ENCODE assay signal across 21 mouse cellular contexts in the genomic region with DNA sequence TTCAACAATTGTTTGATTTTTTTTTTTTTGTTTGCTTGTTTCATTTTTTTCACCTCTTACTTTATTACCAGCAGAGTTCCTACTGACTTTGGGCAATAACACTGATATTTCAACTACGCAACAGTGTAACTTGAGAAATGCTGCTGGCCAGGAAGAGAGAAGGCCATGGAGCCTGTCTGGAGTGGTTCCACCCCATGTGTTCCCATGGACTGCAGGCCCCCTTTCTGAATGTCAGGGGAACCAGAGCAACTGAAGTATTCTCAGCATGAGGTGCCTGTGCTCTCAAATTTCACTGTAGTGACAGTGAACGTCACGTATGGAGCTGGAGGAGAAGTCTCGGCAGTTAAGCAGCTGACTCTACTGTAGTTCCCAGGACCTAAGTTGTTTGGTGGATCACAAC. TPM values are rescaled to one million over a fixed set of nuclear protein-coding genes. Genes with fewer than 3 reads are reported as not detected.
DNase-seq lines count a peak whose midpoint lies in the region; ATAC-seq and TF ChIP-seq lines count a peak whose summit lies in the region.
"Had no signal": no experiment of that assay in that cellular context is flagged by ENCODE, and none has a peak within 500 bp of the region (broad histone marks: within the 10 kb centered on the region; RNA-seq: fewer than 3 reads in every experiment).

No protein-coding gene starts in this region.

- H3K27ac ChIP-seq in hindbrain, embryonic 10.5 days, result 0 out of 2 replicates have a peak overlapping the region, but pooled peaks have one; percentile 37
- H3K27ac ChIP-seq in hindbrain, postnatal 0 days, result no peak overlapping the region
- peak overlapping the region; percentile 55 for H3K27ac ChIP-seq in embryonic facial prominence, embryonic 14.5 days (replicated peaks; ENCODE audit: low read depth, low read length)
- H3K27ac ChIP-seq in limb, embryonic 13.5 days, result no peak overlapping the region
- H3K27ac ChIP-seq: heart, adult 2 months; macrophage had no signal

- H3K4me3 ChIP-seq in hindbrain, embryonic 10.5 days, result no peak overlapping the region
- H3K4me3 ChIP-seq in hindbrain, postnatal 0 days (ENCODE audit: low read length), result no peak overlapping the region
- no peak overlapping the region for H3K4me3 ChIP-seq in embryonic facial prominence, embryonic 14.5 days (ENCODE audit: low read depth, low read length)
- no peak overlapping the region for H3K4me3 ChIP-seq in limb, embryonic 13.5 days
- H3K4me3 ChIP-seq: erythroblast, embryonic 14.5 days; heart, adult 2 months had no signal

- DNase-seq in adrenal gland, postnatal 10 days, result peak; percentile 23
- no peak for DNase-seq in adrenal gland, postnatal 4 days (ENCODE audit: low spot score in 2 of 2)
- DNase-seq in hindbrain, embryonic 10.5 days (ENCODE audit: low spot score), result no peak
- DNase-seq in hindbrain, postnatal 0 days (ENCODE audit: low spot score), result no peak
- DNase-seq in embryonic facial prominence, embryonic 14.5 days (ENCODE audit: low spot score), result peak; percentile 76
- no peak for DNase-seq in layer of hippocampus, postnatal 10 days (ENCODE audit: low spot score in 2 of 2)
- DNase-seq: adrenal gland, postnatal 25 days; cerebellum, adult 2 months; cerebellum, postnatal 36 days; heart, adult 2 months; kidney, adult 9 months; layer of hippocampus, postnatal 36 days; right cerebral cortex, postnatal 25 days had no signal

- no peaks in the 10 kb centered on the region for H3K27me3 ChIP-seq in hindbrain, embryonic 10.5 days (ENCODE audit: insufficient read depth, poor library complexity, severe bottlenecking)
- no peaks in the 10 kb centered on the region for H3K27me3 ChIP-seq in hindbrain, postnatal 0 days (ENCODE audit: insufficient read depth, low read length)
- no peaks in the 10 kb centered on the region for H3K27me3 ChIP-seq in embryonic facial prominence, embryonic 14.5 days (replicated peaks; ENCODE audit: control insufficient read depth, insufficient read depth, low read length)
- no peaks in the 10 kb centered on the region for H3K27me3 ChIP-seq in limb, embryonic 13.5 days
- H3K27me3 ChIP-seq: Patski had no signal

- H3K4me2 ChIP-seq in hindbrain, postnatal 0 days (ENCODE audit: low read depth, low read length), result no peak overlapping the region
- no peak overlapping the region for H3K4me2 ChIP-seq in embryonic facial prominence, embryonic 14.5 days (ENCODE audit: low read depth, low read length)
- no peak overlapping the region for H3K4me2 ChIP-seq in limb, embryonic 13.5 days (replicated peaks)
- H3K4me2 ChIP-seq: liver, embryonic 11.5 days; midbrain, embryonic 11.5 days had no signal

- ATAC-seq in hindbrain, postnatal 0 days, result no peak
- 0 out of 2 replicates have a peak, but pooled peaks have one; percentile 41 for ATAC-seq in embryonic facial prominence, embryonic 14.5 days (ENCODE audit: low read depth)
- peak; percentile 64 for ATAC-seq in limb, embryonic 13.5 days (ENCODE audit: low FRiP score, low read depth)
- ATAC-seq in megakaryocyte, adult 5-6 weeks (ENCODE audit: poor library complexity, severe bottlenecking), result no peak
- ATAC-seq: forebrain, embryonic 14.5 days; Patski had no signal

- no peak overlapping the region for H3K9ac ChIP-seq in hindbrain, postnatal 0 days (replicated peaks; ENCODE audit: low read length)
- H3K9ac ChIP-seq in embryonic facial prominence, embryonic 14.5 days (ENCODE audit: low read depth, low read length), result no peak overlapping the region
- H3K9ac ChIP-seq in limb, embryonic 13.5 days, result no peak overlapping the region

- 66% methylated on average over 4 of the region's 4 CpGs for WGBS in hindbrain, embryonic 10.5 days
- 65% methylated on average over 4 of the region's 4 CpGs for WGBS in hindbrain, postnatal 0 days
- WGBS in embryonic facial prominence, embryonic 14.5 days, result 41% methylated on average over 4 of the region's 4 CpGs
- 21% methylated on average over 4 of the region's 4 CpGs for WGBS in limb, embryonic 13.5 days

- no peak for TF ChIP-seq CTCF in hindbrain, postnatal 0 days (IDR thresholded peaks at IDR 0.05; ENCODE audit: low read depth)

- no peaks in the 10 kb centered on the region for H3K9me3 ChIP-seq in hindbrain, embryonic 10.5 days
- no peaks in the 10 kb centered on the region for H3K9me3 ChIP-seq in hindbrain, postnatal 0 days (ENCODE audit: low read length)
- H3K9me3 ChIP-seq in embryonic facial prominence, embryonic 14.5 days (ENCODE audit: control insufficient read depth, low read length), result no peaks in the 10 kb centered on the region
- H3K9me3 ChIP-seq in limb, embryonic 13.5 days, result no peaks in the 10 kb centered on the region

- H3K4me1 ChIP-seq in hindbrain, embryonic 10.5 days (replicated peaks), result peaks cover 18% of the 10 kb centered on the region
- no peaks in the 10 kb centered on the region for H3K4me1 ChIP-seq in hindbrain, postnatal 0 days (ENCODE audit: insufficient read depth, low read length)
- H3K4me1 ChIP-seq in embryonic facial prominence, embryonic 14.5 days (ENCODE audit: control insufficient read depth, insufficient read depth, low read length), result peaks cover 12% of the 10 kb centered on the region
- peaks cover 16% of the 10 kb centered on the region for H3K4me1 ChIP-seq in limb, embryonic 13.5 days

- no peaks in the 10 kb centered on the region for H3K36me3 ChIP-seq in hindbrain, embryonic 10.5 days
- H3K36me3 ChIP-seq in hindbrain, postnatal 0 days (ENCODE audit: insufficient read depth, low read length), result no peaks in the 10 kb centered on the region
- no peaks in the 10 kb centered on the region for H3K36me3 ChIP-seq in embryonic facial prominence, embryonic 14.5 days (ENCODE audit: control insufficient read depth, insufficient read depth, low read length)
- H3K36me3 ChIP-seq in limb, embryonic 13.5 days, result no peaks in the 10 kb centered on the region

RNA-seq across cellular contexts. Expression of gene Irs2, which starts 35.3 kb away (rescaled TPM):
- 10 to 100 TPM; 33.4 to 80.8 TPM for total RNA-seq in adrenal gland, postnatal 10 days (2021)
- 10 to 100 TPM; 33.2 to 33.3 TPM for total RNA-seq in adrenal gland, postnatal 4 days (2021)
- 4.9 and 6.0 TPM in 2 replicates for polyA plus RNA-seq in hindbrain, embryonic 10.5 days (2016; fragmentation: Nextera tagmentation; extraction: Ambion mirVana)
- total RNA-seq in hindbrain, postnatal 0 days (2014; rRNA removed), result 42.4 and 53.2 TPM in 2 replicates
- polyA plus RNA-seq in hindbrain, postnatal 0 days (2015; fragmentation: Nextera tagmentation; extraction: Ambion mirVana), result 6.3 and 7.3 TPM in 2 replicates
- polyA plus RNA-seq in embryonic facial prominence, embryonic 14.5 days (2014; fragmentation: Nextera tagmentation; extraction: Ambion mirVana), result 5.4 and 5.9 TPM in 2 replicates
- polyA plus RNA-seq in limb, embryonic 13.5 days (2015; fragmentation: Nextera tagmentation; extraction: Ambion mirVana), result 7.9 and 8.6 TPM in 2 replicates
- 12.3 and 12.5 TPM in 2 replicates for total RNA-seq in megakaryocyte, adult 5-6 weeks (2015)
- 7.6 and 10.9 TPM in 2 replicates for total RNA-seq in megakaryocyte, adult 5-6 weeks (2017)
- total RNA-seq in layer of hippocampus, postnatal 10 days (2021), result 10 to 100 TPM; 44.9 to 54.0 TPM

Comparison
In these comparisons a context has a peak if more than half of its experiments do, and no peak if none do; other contexts are left out.
1. DNase-seq: peak in adrenal gland, postnatal 10 days (single experiment) and embryonic facial prominence, embryonic 14.5 days (single experiment); none in adrenal gland, postnatal 4 days (0 of 2), hindbrain, embryonic 10.5 days (single experiment), hindbrain, postnatal 0 days (single experiment) and layer of hippocampus, postnatal 10 days (0 of 2).
2. H3K27ac ChIP-seq: peak in hindbrain, embryonic 10.5 days (single experiment) and embryonic facial prominence, embryonic 14.5 days (single experiment); none in hindbrain, postnatal 0 days (single experiment) and limb, embryonic 13.5 days (single experiment).
3. ATAC-seq: peak in embryonic facial prominence, embryonic 14.5 days (single experiment) and limb, embryonic 13.5 days (single experiment); none in hindbrain, postnatal 0 days (single experiment) and megakaryocyte, adult 5-6 weeks (single experiment).